ENCODE assay signal across 9 mouse cellular contexts in the genomic region with DNA sequence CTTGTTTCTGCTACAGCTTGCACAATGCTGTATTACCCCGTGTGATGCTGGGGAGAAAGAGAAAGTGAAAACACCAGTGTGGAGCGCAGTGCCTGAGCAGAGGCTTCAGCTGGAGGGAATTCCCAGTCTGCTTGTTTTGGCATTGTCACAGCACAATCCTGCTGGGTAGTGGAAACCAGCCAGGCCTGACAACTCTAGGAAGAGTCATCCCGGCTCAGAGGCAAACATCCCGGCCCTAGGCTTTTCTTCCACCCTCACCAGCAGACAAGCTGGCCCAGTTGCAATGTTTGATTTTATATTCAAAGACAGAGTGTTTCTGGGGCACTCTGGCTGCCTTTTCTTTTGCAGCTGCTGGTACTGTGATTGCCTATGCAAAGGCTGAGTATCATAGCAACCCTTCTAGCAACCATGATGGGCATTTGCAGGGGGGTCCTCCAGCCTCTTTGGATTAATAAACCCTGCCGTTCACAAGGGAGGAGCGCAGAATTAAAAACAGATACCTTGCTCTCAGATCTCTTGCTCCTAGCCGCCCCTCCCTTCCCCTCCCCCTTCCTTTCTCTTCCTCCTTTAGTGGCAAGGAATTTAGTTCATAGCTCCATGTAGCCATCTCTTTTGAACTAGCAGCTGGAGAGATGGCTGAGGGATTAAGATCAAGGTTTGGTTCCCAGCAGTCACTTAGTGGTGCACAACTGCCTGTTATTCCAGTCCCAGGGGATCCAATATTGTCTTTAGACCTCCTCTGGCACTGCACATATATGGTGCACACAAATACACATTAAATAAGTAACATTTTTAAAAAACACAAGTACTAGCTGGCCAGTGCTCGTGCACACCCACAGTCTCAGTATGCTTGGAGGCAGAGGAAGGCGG. TPM values are rescaled to one million over a fixed set of nuclear protein-coding genes. Genes with fewer than 3 reads are reported as not detected.
DNase-seq lines count a peak whose midpoint lies in the region; ATAC-seq lines count a peak whose summit lies in the region.
"Had no signal": no experiment of that assay in that cellular context is flagged by ENCODE, and none has a peak within 500 bp of the region (broad histone marks: within the 10 kb centered on the region; RNA-seq: fewer than 3 reads in every experiment).

No protein-coding gene starts in this region.

- H3K27ac ChIP-seq in embryonic facial prominence, embryonic 15.5 days (replicated peaks) = peak overlapping the region; percentile 66
- no peak overlapping the region for H3K27ac ChIP-seq in kidney, embryonic 16.5 days (ENCODE audit: low read length)
- H3K27ac ChIP-seq in limb, embryonic 13.5 days = peak overlapping the region; percentile 63
- peak overlapping the region; percentile 54; the same call in 1 of the 2 replicates for H3K27ac ChIP-seq in stomach, embryonic 15.5 days

- H3K4me2 ChIP-seq in embryonic facial prominence, embryonic 15.5 days (replicated peaks) = peak overlapping the region; percentile 19; the same call in 1 of the 2 replicates
- peak overlapping the region; percentile 18; the same call in 1 of the 2 replicates for H3K4me2 ChIP-seq in kidney, embryonic 16.5 days (replicated peaks; ENCODE audit: low read depth, low read length)
- peak overlapping the region; percentile 30; the same call in 1 of the 2 replicates for H3K4me2 ChIP-seq in limb, embryonic 13.5 days (replicated peaks)
- peak overlapping the region; percentile 23; the same call in 1 of the 2 replicates for H3K4me2 ChIP-seq in stomach, embryonic 15.5 days

- peaks cover 18% of the 10 kb centered on the region for H3K4me1 ChIP-seq in embryonic facial prominence, embryonic 15.5 days
- peaks cover 7% of the 10 kb centered on the region for H3K4me1 ChIP-seq in kidney, embryonic 16.5 days (ENCODE audit: insufficient read depth, low read length)
- peaks cover 17% of the 10 kb centered on the region for H3K4me1 ChIP-seq in limb, embryonic 13.5 days
- H3K4me1 ChIP-seq in stomach, embryonic 15.5 days = 0 out of 2 replicates have a peak, but pooled peaks cover 9% of the 10 kb centered on the region

- H3K9me3 ChIP-seq in embryonic facial prominence, embryonic 15.5 days (replicated peaks) = no peaks in the 10 kb centered on the region
- H3K9me3 ChIP-seq in kidney, embryonic 16.5 days (ENCODE audit: low read length) = no peaks in the 10 kb centered on the region
- H3K9me3 ChIP-seq in limb, embryonic 13.5 days = no peaks in the 10 kb centered on the region
- no peaks in the 10 kb centered on the region for H3K9me3 ChIP-seq in stomach, embryonic 15.5 days

- H3K27me3 ChIP-seq in embryonic facial prominence, embryonic 15.5 days = no peaks in the 10 kb centered on the region
- H3K27me3 ChIP-seq in kidney, embryonic 16.5 days (ENCODE audit: insufficient read depth, low read length) = no peaks in the 10 kb centered on the region
- no peaks in the 10 kb centered on the region for H3K27me3 ChIP-seq in limb, embryonic 13.5 days
- no peaks in the 10 kb centered on the region for H3K27me3 ChIP-seq in stomach, embryonic 15.5 days (replicated peaks)

- ATAC-seq in embryonic facial prominence, embryonic 15.5 days (ENCODE audit: insufficient number of reproducible peaks, low FRiP score, low TSS enrichment, low read depth) = peak; percentile 69
- ATAC-seq in kidney, embryonic 16.5 days (ENCODE audit: low FRiP score, low TSS enrichment) = peak; percentile 54
- ATAC-seq in limb, embryonic 13.5 days (ENCODE audit: low FRiP score, low read depth) = peak; percentile 40
- no peak for ATAC-seq in stomach, embryonic 15.5 days (ENCODE audit: insufficient read depth, low FRiP score, low read depth)

- WGBS in embryonic facial prominence, embryonic 15.5 days = 20% methylated on average over 9 of the region's 9 CpGs
- 41% methylated on average over 9 of the region's 9 CpGs for WGBS in kidney, embryonic 16.5 days
- WGBS in limb, embryonic 13.5 days = 26% methylated on average over 8 of the region's 9 CpGs
- WGBS in stomach, embryonic 15.5 days = 47% methylated on average over 9 of the region's 9 CpGs

- 0 out of 2 replicates have a peak overlapping the region, but pooled peaks have one; percentile 11 for H3K4me3 ChIP-seq in embryonic facial prominence, embryonic 15.5 days (replicated peaks)
- H3K4me3 ChIP-seq in kidney, embryonic 16.5 days (ENCODE audit: low read length) = no peak overlapping the region
- no peak overlapping the region for H3K4me3 ChIP-seq in limb, embryonic 13.5 days
- H3K4me3 ChIP-seq in stomach, embryonic 15.5 days (replicated peaks) = no peak overlapping the region

- H3K9ac ChIP-seq in embryonic facial prominence, embryonic 15.5 days = no peak overlapping the region
- no peak overlapping the region for H3K9ac ChIP-seq in kidney, embryonic 16.5 days (replicated peaks; ENCODE audit: low read length)
- no peak overlapping the region for H3K9ac ChIP-seq in limb, embryonic 13.5 days
- H3K9ac ChIP-seq in stomach, embryonic 15.5 days = no peak overlapping the region

- no peaks in the 10 kb centered on the region for H3K36me3 ChIP-seq in embryonic facial prominence, embryonic 15.5 days
- no peaks in the 10 kb centered on the region for H3K36me3 ChIP-seq in kidney, embryonic 16.5 days (ENCODE audit: insufficient read depth, low read length)
- no peaks in the 10 kb centered on the region for H3K36me3 ChIP-seq in limb, embryonic 13.5 days
- no peaks in the 10 kb centered on the region for H3K36me3 ChIP-seq in stomach, embryonic 15.5 days

- peak; percentile 72 for DNase-seq in 3134 (ENCODE audit: extremely low read depth, insufficient read length, low spot score)
- peak; percentile 86 to 88 for DNase-seq in adrenal gland, postnatal 36 days
- peak; percentile 87 to 88 for DNase-seq in heart, adult 9 months (ENCODE audit: low spot score in 2 of 2)
- peak; percentile 72 for DNase-seq in naive thymus-derived CD4-positive, alpha-beta T cell, adult 2 months (ENCODE audit: low read depth)

RNA-seq across cellular contexts. Expression of gene Nos2, which starts 33.2 kb away (rescaled TPM):
- total RNA-seq in adrenal gland, postnatal 36 days (2021) = 1 to 10 TPM in 1 of 2 experiments, under 1 TPM in 1; 0.89 to 1.8 TPM
- polyA plus RNA-seq in embryonic facial prominence, embryonic 15.5 days (2015; fragmentation: Nextera tagmentation; extraction: Ambion mirVana) = 1.2 and 2.1 TPM in 2 replicates
- polyA plus RNA-seq in kidney, embryonic 16.5 days (2015; fragmentation: Nextera tagmentation; extraction: Ambion mirVana) = 2.1 and 2.7 TPM in 2 replicates
- polyA plus RNA-seq in limb, embryonic 13.5 days (2015; fragmentation: Nextera tagmentation; extraction: Ambion mirVana) = 1.1 and 1.3 TPM in 2 replicates
- polyA plus RNA-seq in stomach, embryonic 15.5 days (2015; fragmentation: Nextera tagmentation; extraction: Ambion mirVana) = 1.3 and 1.4 TPM in 2 replicates
- total RNA-seq: MEL had no signal
